ENCODE assay signal across 27 mouse cellular contexts in genomic region chr6:142944470-142944869, GRCm38 (mm10). TPM values are rescaled to one million over a fixed set of nuclear protein-coding genes. Genes with fewer than 3 reads are reported as not detected.
DNase-seq lines count a peak whose midpoint lies in the region; ATAC-seq and TF ChIP-seq lines count a peak whose summit lies in the region.
"Had no signal": no experiment of that assay in that cellular context is flagged by ENCODE, and none has a peak within 500 bp of the region (broad histone marks: within the 10 kb centered on the region; RNA-seq: fewer than 3 reads in every experiment).

No protein-coding gene starts in this region.

- H3K4me2 ChIP-seq in hindbrain, postnatal 0 days (ENCODE audit: low read depth, low read length): no peak overlapping the region
- no peak overlapping the region for H3K4me2 ChIP-seq in liver, postnatal 0 days (ENCODE audit: low read depth, low read length)
- no peak overlapping the region for H3K4me2 ChIP-seq in liver, embryonic 12.5 days
- H3K4me2 ChIP-seq: heart, embryonic 15.5 days; limb, embryonic 13.5 days; lung, embryonic 14.5 days had no signal

- 98% methylated on average over 3 of the region's 3 CpGs for WGBS in hindbrain, postnatal 0 days
- 90% methylated on average over 3 of the region's 3 CpGs for WGBS in hindbrain, embryonic 10.5 days
- 89% methylated on average over 3 of the region's 3 CpGs for WGBS in liver, postnatal 0 days (ENCODE audit: insufficient replicate concordance)
- 71% methylated on average over 3 of the region's 3 CpGs for WGBS in liver, embryonic 12.5 days (ENCODE audit: insufficient replicate concordance)

- H3K36me3 ChIP-seq in hindbrain, postnatal 0 days (ENCODE audit: insufficient read depth, low read length): no peaks in the 10 kb centered on the region
- peaks cover 9% of the 10 kb centered on the region; the same call in 1 of the 2 replicates for H3K36me3 ChIP-seq in hindbrain, embryonic 10.5 days
- H3K36me3 ChIP-seq in liver, postnatal 0 days (replicated peaks; ENCODE audit: insufficient read depth, low read length): no peaks in the 10 kb centered on the region
- no peaks in the 10 kb centered on the region for H3K36me3 ChIP-seq in liver, embryonic 12.5 days
- H3K36me3 ChIP-seq in ES-E14 (ENCODE audit: control insufficient read depth, insufficient read depth, low read length, poor library complexity, severe bottlenecking): no peaks in the 10 kb centered on the region
- H3K36me3 ChIP-seq: G1E; heart, embryonic 15.5 days; limb, embryonic 13.5 days had no signal

- H3K9me3 ChIP-seq in hindbrain, postnatal 0 days (ENCODE audit: low read length): no peaks in the 10 kb centered on the region
- H3K9me3 ChIP-seq in hindbrain, embryonic 10.5 days: no peaks in the 10 kb centered on the region
- no peaks in the 10 kb centered on the region for H3K9me3 ChIP-seq in liver, postnatal 0 days (ENCODE audit: low read length)
- no peaks in the 10 kb centered on the region for H3K9me3 ChIP-seq in liver, embryonic 12.5 days (replicated peaks)
- no peaks in the 10 kb centered on the region for H3K9me3 ChIP-seq in ES-E14 (ENCODE audit: control insufficient read depth, insufficient read depth, low read depth, low read length)
- H3K9me3 ChIP-seq: heart, embryonic 15.5 days; limb, embryonic 13.5 days had no signal

- no peak overlapping the region for H3K4me3 ChIP-seq in hindbrain, postnatal 0 days (ENCODE audit: low read length)
- no peak overlapping the region for H3K4me3 ChIP-seq in hindbrain, embryonic 10.5 days
- no peak overlapping the region for H3K4me3 ChIP-seq in liver, postnatal 0 days (ENCODE audit: low read depth, low read length)
- no peak overlapping the region for H3K4me3 ChIP-seq in liver, embryonic 12.5 days
- H3K4me3 ChIP-seq in ES-E14 (ENCODE audit: insufficient read depth in 1 of 2, low read depth in 1 of 2, low read length in 2 of 2, poor library complexity in 1 of 2, severe bottlenecking in 1 of 2): no peak overlapping the region
- H3K4me3 ChIP-seq: forebrain, embryonic 10.5 days; heart, embryonic 15.5 days; limb, embryonic 13.5 days had no signal

- no peak for ATAC-seq in hindbrain, postnatal 0 days
- no peak for ATAC-seq in liver, postnatal 0 days
- no peak for ATAC-seq in liver, embryonic 12.5 days
- no peak for ATAC-seq in activated CD4-positive, CD25-positive, alpha-beta regulatory T cell, adult 4 months
- ATAC-seq: hindbrain, embryonic 16.5 days; midbrain, embryonic 16.5 days had no signal

- in situ Hi-C loops in ES-E14 (cut with MboI; ENCODE audit: low sequenced_read_pairs in 2 of 2, unreplicated experiment in 2 of 2): no loop called here

- TF ChIP-seq POLR2A in brain, embryonic 14.5 days (IDR thresholded peaks at IDR 0.05; ENCODE audit: borderline replicate concordance, extremely low read depth, insufficient read depth, insufficient read length, poor library complexity, severe bottlenecking): no peak

- no peaks in the 10 kb centered on the region for H3K27me3 ChIP-seq in hindbrain, postnatal 0 days (ENCODE audit: insufficient read depth, low read length)
- H3K27me3 ChIP-seq in hindbrain, embryonic 10.5 days (ENCODE audit: insufficient read depth, poor library complexity, severe bottlenecking): no peaks in the 10 kb centered on the region
- H3K27me3 ChIP-seq in liver, postnatal 0 days (ENCODE audit: insufficient read depth, low read length): no peaks in the 10 kb centered on the region
- H3K27me3 ChIP-seq in liver, embryonic 12.5 days (replicated peaks): no peaks in the 10 kb centered on the region
- H3K27me3 ChIP-seq: heart, embryonic 15.5 days; limb, embryonic 13.5 days had no signal

- H3K9ac ChIP-seq in hindbrain, postnatal 0 days (replicated peaks; ENCODE audit: low read length): no peak overlapping the region
- H3K9ac ChIP-seq in liver, postnatal 0 days (replicated peaks): no peak overlapping the region
- H3K9ac ChIP-seq in liver, embryonic 12.5 days: no peak overlapping the region
- H3K9ac ChIP-seq in ES-E14 (ENCODE audit: insufficient read depth, low read depth, low read length, poor library complexity, severe bottlenecking): no peak overlapping the region
- H3K9ac ChIP-seq: heart, embryonic 15.5 days; limb, embryonic 13.5 days; lung, embryonic 14.5 days had no signal

- TF ChIP-seq CTCF in hindbrain, postnatal 0 days (IDR thresholded peaks at IDR 0.05; ENCODE audit: low read depth): peak; percentile 17; the same call in 1 of the 2 replicates
- peak; percentile 43 for TF ChIP-seq CTCF in liver, postnatal 0 days (IDR thresholded peaks at IDR 0.05; ENCODE audit: low read depth)
- TF ChIP-seq CTCF in brain, embryonic 14.5 days (IDR thresholded peaks at IDR 0.05; ENCODE audit: borderline replicate concordance, extremely low read depth, insufficient read depth, insufficient read length): peak; percentile 18; the same call in 1 of the 2 replicates

- H3K4me1 ChIP-seq in hindbrain, postnatal 0 days (ENCODE audit: insufficient read depth, low read length): 0 out of 2 replicates have a peak, but pooled peaks cover 6% of the 10 kb centered on the region
- H3K4me1 ChIP-seq in hindbrain, embryonic 10.5 days (replicated peaks): peaks cover 4% of the 10 kb centered on the region; the same call in 1 of the 2 replicates
- H3K4me1 ChIP-seq in liver, postnatal 0 days (ENCODE audit: insufficient read depth): no peaks in the 10 kb centered on the region
- H3K4me1 ChIP-seq in liver, embryonic 12.5 days: peaks cover 13% of the 10 kb centered on the region; the same call in 1 of the 2 replicates
- H3K4me1 ChIP-seq in ES-E14 (ENCODE audit: control insufficient read depth in 2 of 2, insufficient read depth in 2 of 2, low read length in 2 of 2, poor library complexity in 1 of 2): peaks cover 0 to 4% of the 10 kb centered on the region in 2 experiments; a peak in 2 of 4 replicates
- H3K4me1 ChIP-seq: forebrain, embryonic 10.5 days had no signal

- no peak for TF ChIP-seq EP300 in liver, postnatal 0 days (IDR thresholded peaks at IDR 0.05; ENCODE audit: low read depth)

- no peak overlapping the region for H3K27ac ChIP-seq in hindbrain, postnatal 0 days
- H3K27ac ChIP-seq in hindbrain, embryonic 10.5 days: no peak overlapping the region
- no peak overlapping the region for H3K27ac ChIP-seq in liver, postnatal 0 days (ENCODE audit: low read depth)
- H3K27ac ChIP-seq in liver, embryonic 12.5 days: no peak overlapping the region
- H3K27ac ChIP-seq in ES-E14 (ENCODE audit: insufficient read depth, low read depth, low read length, poor library complexity, severe bottlenecking): no peak overlapping the region
- H3K27ac ChIP-seq: forebrain, embryonic 10.5 days; heart, embryonic 15.5 days; limb, embryonic 13.5 days; stomach, postnatal 0 days had no signal

- no peak for DNase-seq in hindbrain, postnatal 0 days (ENCODE audit: low spot score)
- no peak for DNase-seq in hindbrain, embryonic 10.5 days (ENCODE audit: low spot score)
- no peak for DNase-seq in liver, postnatal 0 days
- DNase-seq in ES-E14 (ENCODE audit: low read depth, low spot score): no peak
- DNase-seq in brain, embryonic 14.5 days (ENCODE audit: low read depth): no peak
- no peak for DNase-seq in thymus, postnatal 36 days
- DNase-seq: adrenal gland, adult 2 months; B cell, adult 2 months; cerebellum, adult 11 months; cerebellum, postnatal 25 days; gastrocnemius, postnatal 10 days; heart, postnatal 4 days; kidney, adult 8-10 months; kidney, postnatal 36 days; lung, embryonic 14.5 days; lung, postnatal 36 days; right cerebral cortex, postnatal 4 days; thymus, postnatal 14 days had no signal

TF ChIP-seq in ES-E14, 5 proteins besides CTCF, POLR2A, EP300 and RAD21:
- TF ChIP-seq CHD2 (IDR thresholded peaks at IDR 0.05; ENCODE audit: low read depth, low read length) (no peak), ZC3H11A (IDR thresholded peaks at IDR 0.05; ENCODE audit: borderline replicate concordance, low read depth, low read length) (peak; percentile 36; the same call in 1 of the 2 replicates)

RNA-seq across cellular contexts. Expression of gene St8sia1, which starts 19.8 kb away (rescaled TPM):
- total RNA-seq in hindbrain, postnatal 0 days (2014; rRNA removed): 14.8 and 18.0 TPM in 2 replicates
- 3.2 and 3.7 TPM in 2 replicates for polyA plus RNA-seq in hindbrain, postnatal 0 days (2015; fragmentation: Nextera tagmentation; extraction: Ambion mirVana)
- 3.6 and 5.4 TPM in 2 replicates for polyA plus RNA-seq in hindbrain, embryonic 10.5 days (2016; fragmentation: Nextera tagmentation; extraction: Ambion mirVana)
- 0.05 and 0.22 TPM in 2 replicates for polyA plus RNA-seq in liver, postnatal 0 days (2015; fragmentation: Nextera tagmentation; extraction: Ambion mirVana)
- polyA plus RNA-seq in liver, embryonic 12.5 days (2016; fragmentation: Nextera tagmentation; extraction: Ambion mirVana): 0.67 TPM in 2 replicates
- total RNA-seq in ES-E14 (2012; rRNA removed): 8.2 and 10.1 TPM in 2 replicates
- polyA plus RNA-seq in brain, embryonic 14.5 days (2012; rRNA removed): 11.5 and 20.6 TPM in 2 replicates
- polyA plus RNA-seq in activated CD4-positive, CD25-positive, alpha-beta regulatory T cell, adult 4 months (2017; shearing (Covaris generic)): 10 to 100 TPM; 10.6 to 11.5 TPM
- polyA plus RNA-seq: G1E had no signal
